In the genomic region with DNA sequence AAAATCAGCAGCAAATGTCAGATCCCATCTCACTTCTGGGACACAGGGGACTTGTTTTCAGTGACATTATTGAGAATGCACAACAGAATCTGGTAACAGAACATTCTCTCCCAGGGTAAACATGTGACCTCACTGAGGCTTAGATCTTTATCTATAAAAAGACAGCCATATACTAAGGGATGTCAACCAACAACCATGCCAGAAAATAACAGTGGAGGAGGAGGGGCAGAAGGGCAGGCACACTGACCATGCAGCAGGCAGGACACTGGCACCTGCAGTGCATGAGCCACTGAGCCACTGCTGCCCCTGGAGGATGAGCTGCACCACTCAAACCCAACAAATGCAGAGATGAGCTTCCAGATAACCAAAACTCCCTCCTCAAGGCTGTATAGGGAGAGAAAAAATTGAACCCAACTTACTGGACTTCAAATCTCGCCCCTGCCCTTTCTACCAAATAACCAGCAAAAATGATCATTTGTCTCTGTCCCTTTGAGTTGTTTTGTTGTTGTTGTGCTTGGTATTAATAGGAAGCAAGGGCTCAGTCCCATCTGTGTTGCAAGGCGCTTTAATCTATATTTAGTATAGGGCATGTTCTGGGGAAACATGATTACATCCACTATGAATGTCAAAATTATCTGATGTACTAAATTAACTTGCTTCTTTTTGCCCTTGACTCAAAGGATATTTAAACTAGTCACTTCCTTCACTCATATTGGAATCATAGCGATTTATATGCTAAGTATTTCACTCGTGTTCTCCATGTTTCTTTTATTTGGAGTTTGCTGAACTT, we compare ENCODE assay signal across 20 mouse cellular contexts.
DNase-seq lines count a peak whose midpoint lies in the region; ATAC-seq and TF ChIP-seq lines count a peak whose summit lies in the region.
"Had no signal": no experiment of that assay in that cellular context is flagged by ENCODE, and none has a peak within 500 bp of the region (broad histone marks: within the 10 kb centered on the region; RNA-seq: fewer than 3 reads in every experiment).

No protein-coding gene starts in this region.

- H3K79me2 ChIP-seq in heart, adult 2 months (replicated peaks; ENCODE audit: control insufficient read depth, insufficient read depth, low read length), result no peaks in the 10 kb centered on the region

- H3K27me3 ChIP-seq in heart, adult 2 months (ENCODE audit: control insufficient read depth, insufficient read depth, low read length), result no peaks in the 10 kb centered on the region
- H3K27me3 ChIP-seq in liver, postnatal 0 days (ENCODE audit: insufficient read depth, low read length), result no peaks in the 10 kb centered on the region
- H3K27me3 ChIP-seq in liver, embryonic 11.5 days (replicated peaks; ENCODE audit: control insufficient read depth, insufficient read depth, low read length), result no peaks in the 10 kb centered on the region
- H3K27me3 ChIP-seq: forebrain, embryonic 13.5 days; heart, embryonic 13.5 days; Patski had no signal

- peaks cover 5% of the 10 kb centered on the region; the same call in 1 of the 2 replicates for H3K36me3 ChIP-seq in heart, adult 2 months (ENCODE audit: control insufficient read depth, insufficient read depth, low read length)
- H3K36me3 ChIP-seq in liver, postnatal 0 days (replicated peaks; ENCODE audit: insufficient read depth, low read length), result peaks cover 24% of the 10 kb centered on the region
- H3K36me3 ChIP-seq in liver, embryonic 11.5 days (ENCODE audit: control insufficient read depth, insufficient read depth, low read length), result no peaks in the 10 kb centered on the region; the same call in 1 of the 2 replicates
- H3K36me3 ChIP-seq: hindbrain, embryonic 13.5 days had no signal

- no peak overlapping the region for H3K4me2 ChIP-seq in liver, postnatal 0 days (ENCODE audit: low read depth, low read length)
- H3K4me2 ChIP-seq in liver, embryonic 11.5 days, result no peak overlapping the region
- H3K4me2 ChIP-seq: embryonic facial prominence, embryonic 13.5 days; forebrain, embryonic 13.5 days; heart, embryonic 13.5 days; hindbrain, embryonic 13.5 days had no signal

- H3K4me3 ChIP-seq in heart, adult 2 months, result no peak overlapping the region
- H3K4me3 ChIP-seq in liver, postnatal 0 days (ENCODE audit: low read depth, low read length), result no peak overlapping the region
- no peak overlapping the region for H3K4me3 ChIP-seq in liver, embryonic 11.5 days (ENCODE audit: low read depth, low read length)
- H3K4me3 ChIP-seq: embryonic facial prominence, embryonic 13.5 days; forebrain, embryonic 13.5 days; heart, embryonic 13.5 days; hindbrain, embryonic 13.5 days had no signal

- peak overlapping the region; percentile 44 for H3K27ac ChIP-seq in heart, adult 2 months
- no peak overlapping the region for H3K27ac ChIP-seq in liver, postnatal 0 days (ENCODE audit: low read depth)
- H3K27ac ChIP-seq in liver, embryonic 11.5 days (ENCODE audit: low read depth, low read length), result no peak overlapping the region
- H3K27ac ChIP-seq: embryonic facial prominence, embryonic 13.5 days; forebrain, embryonic 13.5 days; heart, embryonic 13.5 days; hindbrain, embryonic 13.5 days; hindbrain, postnatal 0 days had no signal

- H3K9me3 ChIP-seq in liver, postnatal 0 days (ENCODE audit: low read length), result no peaks in the 10 kb centered on the region
- no peaks in the 10 kb centered on the region for H3K9me3 ChIP-seq in liver, embryonic 11.5 days (ENCODE audit: control insufficient read depth, low read length)
- H3K9me3 ChIP-seq: embryonic facial prominence, embryonic 13.5 days; forebrain, embryonic 13.5 days; heart, embryonic 13.5 days; hindbrain, embryonic 13.5 days had no signal

- peak; percentile 65 for DNase-seq in gastrocnemius, adult 18-20 months (ENCODE audit: low spot score)
- no peak for DNase-seq in gastrocnemius, postnatal 14 days
- DNase-seq in heart, adult 2 months, result no peak
- DNase-seq in heart, postnatal 36 days, result no peak
- DNase-seq in liver, postnatal 0 days, result no peak
- no peak for DNase-seq in liver, embryonic 11.5 days (ENCODE audit: low spot score)
- peak; percentile 38 for DNase-seq in skeletal muscle tissue, adult 2 months (ENCODE audit: low read depth, low spot score)
- DNase-seq: adrenal gland, postnatal 14 days; cerebellum, adult 11-12 months; cerebellum, adult 9-10 months; cerebellum, postnatal 25 days; forebrain, postnatal 0 days; heart, postnatal 10 days had no signal

- TF ChIP-seq EP300 in heart, adult 2 months (IDR thresholded peaks at IDR 0.05; ENCODE audit: insufficient read depth, low read depth, low read length), result no peak
- peak; percentile 78; the same call in 1 of the 2 replicates for TF ChIP-seq EP300 in liver, postnatal 0 days (IDR thresholded peaks at IDR 0.05; ENCODE audit: low read depth)

- no peak for TF ChIP-seq POLR2A in heart, adult 2 months (IDR thresholded peaks at IDR 0.05; ENCODE audit: insufficient read depth, low read depth, low read length)

- WGBS in heart, adult 2 months, result 68% methylated on average over 4 of the region's 4 CpGs
- WGBS in liver, postnatal 0 days (ENCODE audit: insufficient replicate concordance), result 80% methylated on average over 4 of the region's 4 CpGs
- WGBS in liver, embryonic 11.5 days, result 77% methylated on average over 4 of the region's 4 CpGs

- H3K4me1 ChIP-seq in heart, adult 2 months (ENCODE audit: control insufficient read depth, insufficient read depth, low read length), result peaks cover 2% of the 10 kb centered on the region; the same call in 1 of the 2 replicates
- no peaks in the 10 kb centered on the region for H3K4me1 ChIP-seq in liver, postnatal 0 days (ENCODE audit: insufficient read depth)
- H3K4me1 ChIP-seq in liver, embryonic 11.5 days (replicated peaks; ENCODE audit: control insufficient read depth, insufficient read depth, low read length), result peaks cover 14% of the 10 kb centered on the region
- H3K4me1 ChIP-seq: forebrain, embryonic 13.5 days had no signal

- H3K9ac ChIP-seq in heart, adult 2 months (ENCODE audit: low read depth, low read length), result no peak overlapping the region
- H3K9ac ChIP-seq in liver, postnatal 0 days (replicated peaks), result no peak overlapping the region
- H3K9ac ChIP-seq in liver, embryonic 11.5 days (ENCODE audit: low read depth, low read length), result no peak overlapping the region
- H3K9ac ChIP-seq: embryonic facial prominence, embryonic 13.5 days; forebrain, embryonic 13.5 days; forebrain, postnatal 0 days; heart, embryonic 13.5 days; hindbrain, embryonic 13.5 days had no signal

- no peak for TF ChIP-seq CTCF in heart, adult 2 months (IDR thresholded peaks at IDR 0.05)
- no peak for TF ChIP-seq CTCF in liver, postnatal 0 days (IDR thresholded peaks at IDR 0.05; ENCODE audit: low read depth)

- ATAC-seq in liver, postnatal 0 days, result peak; percentile 85
- no peak for ATAC-seq in liver, embryonic 11.5 days (replicated peaks; ENCODE audit: low FRiP score)
- ATAC-seq: activated CD4-positive, CD25-positive, alpha-beta regulatory T cell, adult 4 months; forebrain, embryonic 13.5 days; forebrain, postnatal 0 days; hindbrain, postnatal 0 days; Patski had no signal

- intact Hi-C loops in gastrocnemius, postnatal 14 days (cut with DNase I; ENCODE audit: low total_unique reads), result no loop called here
- intact Hi-C loops in heart, adult 2 months (cut with DNase I), result no loop called here
- intact Hi-C loops in heart, postnatal 36 days (cut with DNase I), result loop anchor here (5.0 kb wide), 1 partner anchor 492 kb away; a partner anchor contains a TSS

Comparison
In these comparisons a context has a peak if more than half of its experiments do, and no peak if none do; other contexts are left out.
1. DNase-seq: peak in gastrocnemius, adult 18-20 months (single experiment) and skeletal muscle tissue, adult 2 months (single experiment); none in gastrocnemius, postnatal 14 days (single experiment), heart, adult 2 months (0 of 2), heart, postnatal 36 days (0 of 2), liver, postnatal 0 days (single experiment) and liver, embryonic 11.5 days (single experiment).